Mouse (Mus musculus): ENCODE measurements around the gene Klhl3. TPM values are rescaled to one million over a fixed set of nuclear protein-coding genes. Genes with fewer than 3 reads are reported as not detected.

Klhl3 gene
- polyA plus RNA-seq, 1 experiment from 2014 or later, result 4.5 TPM

- H3K9ac ChIP-seq, result no peak overlapping the region
- H3K27me3 ChIP-seq (replicated peaks), result no peaks in the 10 kb centered on the region
- peaks cover 21% of the 10 kb centered on the region for H3K4me1 ChIP-seq (replicated peaks)
- peaks cover 9% of the 10 kb centered on the region for H3K36me3 ChIP-seq
- no peak overlapping the region for H3K4me3 ChIP-seq
- H3K4me2 ChIP-seq, result no peak overlapping the region
- WGBS, result 86% methylated on average over 3 of the region's 3 CpGs
- no peak overlapping the region for H3K27ac ChIP-seq (ENCODE audit: poor library complexity, severe bottlenecking)
- ATAC-seq (ENCODE audit: insufficient number of reproducible peaks, low FRiP score), result no peak
- H3K9me3 ChIP-seq (replicated peaks), result no peaks in the 10 kb centered on the region
Measured at GRCm38 (mm10) chr13:58124278-58124677, 10.9 kb upstream of the Klhl3 start.

GRCm38 (mm10) chr13:58123381-58123780 is 10.0 kb upstream of the Klhl3 start:
- peaks cover 21% of the 10 kb centered on the region for H3K4me1 ChIP-seq (replicated peaks)
- H3K4me3 ChIP-seq, result no peak overlapping the region
- H3K36me3 ChIP-seq, result peaks cover 9% of the 10 kb centered on the region
- ATAC-seq (ENCODE audit: insufficient number of reproducible peaks, low FRiP score), result no peak
- H3K4me2 ChIP-seq, result no peak overlapping the region
- WGBS, result 72% methylated on average over 8 of the region's 8 CpGs
- no peaks in the 10 kb centered on the region for H3K9me3 ChIP-seq (replicated peaks)
- no peak overlapping the region for H3K27ac ChIP-seq (ENCODE audit: poor library complexity, severe bottlenecking)
- no peak overlapping the region for H3K9ac ChIP-seq
- no peaks in the 10 kb centered on the region for H3K27me3 ChIP-seq (replicated peaks)

GRCm38 (mm10) chr13:58122786-58123297 is 9.4 kb upstream of the Klhl3 start:
- H3K4me3 ChIP-seq, result no peak overlapping the region
- peaks cover 21% of the 10 kb centered on the region for H3K4me1 ChIP-seq (replicated peaks)
- H3K9me3 ChIP-seq (replicated peaks), result no peaks in the 10 kb centered on the region
- no peak for ATAC-seq (ENCODE audit: insufficient number of reproducible peaks, low FRiP score)
- no peak overlapping the region for H3K9ac ChIP-seq
- peaks cover 9% of the 10 kb centered on the region for H3K36me3 ChIP-seq
- WGBS, result 81% methylated on average over 10 of the region's 10 CpGs
- no peak overlapping the region for H3K4me2 ChIP-seq
- H3K27ac ChIP-seq (ENCODE audit: poor library complexity, severe bottlenecking), result no peak overlapping the region
- no peaks in the 10 kb centered on the region for H3K27me3 ChIP-seq (replicated peaks)

- Histone ChIP-seq H3K27me3 (replicated peaks) (no peaks in the 10 kb centered on the region), H3K4me2 (no peak overlapping the region), H3K4me1 (replicated peaks) (peaks cover 7% of the 10 kb centered on the region), H3K36me3 (no peaks in the 10 kb centered on the region), H3K27ac (ENCODE audit: poor library complexity, severe bottlenecking) (no peak overlapping the region), H3K9me3 (replicated peaks) (no peaks in the 10 kb centered on the region), H3K9ac (no peak overlapping the region), H3K4me3 (no peak overlapping the region)
- WGBS, result 52% methylated on average over 8 of the region's 8 CpGs
- no peak for ATAC-seq (ENCODE audit: insufficient number of reproducible peaks, low FRiP score)
Measured at GRCm38 (mm10) chr13:58117318-58118017, 4.1 kb upstream of the Klhl3 start.

- no peak overlapping the region for H3K27ac ChIP-seq (ENCODE audit: poor library complexity, severe bottlenecking)
- no peak for ATAC-seq (ENCODE audit: insufficient number of reproducible peaks, low FRiP score)
- H3K36me3 ChIP-seq, result no peaks in the 10 kb centered on the region
- no peaks in the 10 kb centered on the region for H3K9me3 ChIP-seq (replicated peaks)
- no peak overlapping the region for H3K4me2 ChIP-seq
- no peaks in the 10 kb centered on the region for H3K27me3 ChIP-seq (replicated peaks)
- H3K4me1 ChIP-seq (replicated peaks), result peaks cover 13% of the 10 kb centered on the region
- WGBS, result 71% methylated on average over 2 of the region's 2 CpGs
- no peak overlapping the region for H3K4me3 ChIP-seq
- no peak overlapping the region for H3K9ac ChIP-seq
Measured at GRCm38 (mm10) chr13:58116801-58117200, 3.4 kb upstream of the Klhl3 start.

- H3K36me3 ChIP-seq, result no peaks in the 10 kb centered on the region
- 0 out of 2 replicates have a peak overlapping the region, but pooled peaks have one; percentile 6 for H3K4me2 ChIP-seq
- ATAC-seq (ENCODE audit: insufficient number of reproducible peaks, low FRiP score), result peak; percentile 65
- no peak overlapping the region for H3K27ac ChIP-seq (ENCODE audit: poor library complexity, severe bottlenecking)
- no peaks in the 10 kb centered on the region for H3K27me3 ChIP-seq (replicated peaks)
- no peaks in the 10 kb centered on the region for H3K9me3 ChIP-seq (replicated peaks)
- no peak overlapping the region for H3K4me3 ChIP-seq
- H3K9ac ChIP-seq, result no peak overlapping the region
- 28% methylated on average over 13 of the region's 13 CpGs for WGBS
- peaks cover 18% of the 10 kb centered on the region for H3K4me1 ChIP-seq (replicated peaks)
Measured at GRCm38 (mm10) chr13:58115227-58115626, 1.8 kb upstream of the Klhl3 start.

- Histone ChIP-seq H3K4me1 (replicated peaks) (peaks cover 18% of the 10 kb centered on the region), H3K27me3 (replicated peaks) (no peaks in the 10 kb centered on the region), H3K9ac (peak overlapping the region; percentile 74), H3K4me2 (peak overlapping the region; percentile 85), H3K9me3 (replicated peaks) (no peaks in the 10 kb centered on the region), H3K4me3 (peak overlapping the region; percentile 55), H3K36me3 (no peaks in the 10 kb centered on the region), H3K27ac (ENCODE audit: poor library complexity, severe bottlenecking) (peak overlapping the region; percentile 41)
- no peak for ATAC-seq (ENCODE audit: insufficient number of reproducible peaks, low FRiP score)
- WGBS, result 14% methylated on average over 11 of the region's 11 CpGs
Measured at GRCm38 (mm10) chr13:58112601-58113041, 771 bp downstream of the Klhl3 start.

GRCm38 (mm10) chr13:58112191-58112590 is 1.2 kb downstream of the Klhl3 start:
- H3K27ac ChIP-seq (ENCODE audit: poor library complexity, severe bottlenecking), result no peak overlapping the region
- peaks cover 18% of the 10 kb centered on the region for H3K4me1 ChIP-seq (replicated peaks)
- peak overlapping the region; percentile 74 for H3K9ac ChIP-seq
- no peaks in the 10 kb centered on the region for H3K36me3 ChIP-seq
- peak overlapping the region; percentile 85 for H3K4me2 ChIP-seq
- no peaks in the 10 kb centered on the region for H3K27me3 ChIP-seq (replicated peaks)
- H3K9me3 ChIP-seq (replicated peaks), result no peaks in the 10 kb centered on the region
- 66% methylated on average over 10 of the region's 10 CpGs for WGBS
- no peak for ATAC-seq (ENCODE audit: insufficient number of reproducible peaks, low FRiP score)
- peak overlapping the region; percentile 55 for H3K4me3 ChIP-seq

- Histone ChIP-seq H3K27ac (ENCODE audit: poor library complexity, severe bottlenecking) (no peak overlapping the region), H3K27me3 (replicated peaks) (no peaks in the 10 kb centered on the region), H3K9me3 (replicated peaks) (no peaks in the 10 kb centered on the region; the same call in 1 of the 2 replicates), H3K9ac (no peak overlapping the region), H3K4me2 (0 out of 2 replicates have a peak overlapping the region, but pooled peaks have one; percentile 2), H3K36me3 (no peaks in the 10 kb centered on the region), H3K4me3 (no peak overlapping the region), H3K4me1 (replicated peaks) (peaks cover 18% of the 10 kb centered on the region)
- ATAC-seq (ENCODE audit: insufficient number of reproducible peaks, low FRiP score), result no peak
- 84% methylated on average over 6 of the region's 6 CpGs for WGBS
Measured at GRCm38 (mm10) chr13:58111306-58111705, 2.1 kb downstream of the Klhl3 start.

- Histone ChIP-seq H3K36me3 (peaks cover 13% of the 10 kb centered on the region), H3K4me3 (no peak overlapping the region), H3K4me1 (replicated peaks) (peaks cover 20% of the 10 kb centered on the region), H3K9me3 (replicated peaks) (no peaks in the 10 kb centered on the region), H3K27me3 (replicated peaks) (no peaks in the 10 kb centered on the region), H3K9ac (no peak overlapping the region), H3K4me2 (no peak overlapping the region), H3K27ac (ENCODE audit: poor library complexity, severe bottlenecking) (no peak overlapping the region)
- WGBS, result 48% methylated on average over 8 of the region's 8 CpGs
- ATAC-seq (ENCODE audit: insufficient number of reproducible peaks, low FRiP score), result no peak
Measured at GRCm38 (mm10) chr13:58090643-58091042, 22.7 kb downstream of the Klhl3 start.

- H3K9me3 ChIP-seq (replicated peaks), result no peaks in the 10 kb centered on the region
- no peaks in the 10 kb centered on the region for H3K27me3 ChIP-seq (replicated peaks)
- H3K4me2 ChIP-seq, result no peak overlapping the region
- no peak overlapping the region for H3K9ac ChIP-seq
- H3K27ac ChIP-seq (ENCODE audit: poor library complexity, severe bottlenecking), result no peak overlapping the region
- 81% methylated on average over 5 of the region's 5 CpGs for WGBS
- H3K36me3 ChIP-seq, result peaks cover 4% of the 10 kb centered on the region; the same call in 1 of the 2 replicates
- H3K4me3 ChIP-seq, result no peak overlapping the region
- ATAC-seq (ENCODE audit: insufficient number of reproducible peaks, low FRiP score), result no peak
- H3K4me1 ChIP-seq (replicated peaks), result peaks cover 23% of the 10 kb centered on the region
Measured at GRCm38 (mm10) chr13:58084396-58084795, 29.0 kb downstream of the Klhl3 start.
